Mouse (Mus musculus): ENCODE data around the gene 4933403O08Rik. TPM values are rescaled to one million over a fixed set of nuclear protein-coding genes. Genes with fewer than 3 reads are reported as not detected.

4933403O08Rik gene
- polyA plus RNA-seq (2014; fragmentation: Nextera tagmentation; extraction: Ambion mirVana): not detected in 2 replicates

DNA sequence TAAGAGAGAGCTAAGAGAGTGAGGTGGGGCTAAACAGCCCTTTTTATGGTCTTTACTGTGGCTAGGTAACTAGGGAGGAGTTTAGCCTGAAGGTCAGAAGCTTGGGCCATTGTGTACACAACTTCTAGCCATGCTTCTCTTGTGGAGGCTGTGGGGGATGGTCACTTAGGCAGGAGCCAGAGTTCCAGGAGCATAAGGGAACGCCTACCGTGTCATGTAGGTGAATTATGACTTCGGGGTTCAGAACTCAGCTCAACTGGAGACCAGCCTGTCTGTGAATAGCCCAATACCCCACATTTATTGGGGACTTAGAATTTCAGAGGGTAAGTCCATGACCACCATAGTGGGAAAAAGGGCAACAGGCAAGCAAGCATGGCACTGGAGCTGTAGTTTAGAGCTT is at the start of gene 4933403O08Rik:
4933403O08Rik (plus strand) TSS at position 301 of the 400 bp plus-strand sequence.
- Histone ChIP-seq H3K9ac (ENCODE audit: low read length) (no peak within 1 kb of the TSS), H3K4me1 (ENCODE audit: control insufficient read depth, insufficient read depth, low read length) (no peaks in the 10 kb centered on the region), H3K4me3 (ENCODE audit: low read depth, low read length) (no peak within 1 kb of the TSS), H3K9me3 (ENCODE audit: control insufficient read depth, low read length) (no peaks in the 10 kb centered on the region), H3K36me3 (ENCODE audit: control insufficient read depth, insufficient read depth, low read length) (no peaks in the 10 kb centered on the region), H3K4me2 (ENCODE audit: low read depth, severe bottlenecking) (no peak within 1 kb of the TSS), H3K27ac (replicated peaks; ENCODE audit: low read depth, low read length) (no peak within 1 kb of the TSS), H3K27me3 (ENCODE audit: control insufficient read depth, insufficient read depth, low read length) (no peaks in the 10 kb centered on the region)
- DNase-seq (ENCODE audit: low spot score): no peak
- ATAC-seq (ENCODE audit: insufficient number of reproducible peaks, low FRiP score, low TSS enrichment, low read depth): no peak
- 81% methylated on average over 3 of the region's 3 CpGs for WGBS

GRCm38 (mm10) chrX:112242916-112243315 is 4.1 kb downstream of the 4933403O08Rik start:
- no peak overlapping the region for H3K4me2 ChIP-seq (ENCODE audit: low read depth, severe bottlenecking)
- no peak for ATAC-seq (ENCODE audit: insufficient number of reproducible peaks, low FRiP score, low TSS enrichment, low read depth)

GRCm38 (mm10) chrX:112255513-112255912 is 16.7 kb downstream of the 4933403O08Rik start:
- no peak for ATAC-seq (ENCODE audit: insufficient number of reproducible peaks, low FRiP score, low TSS enrichment, low read depth)
- WGBS: 87% methylated on average over 2 of the region's 2 CpGs
- Histone ChIP-seq H3K36me3 (ENCODE audit: control insufficient read depth, insufficient read depth, low read length) (no peaks in the 10 kb centered on the region), H3K27me3 (ENCODE audit: control insufficient read depth, insufficient read depth, low read length) (no peaks in the 10 kb centered on the region), H3K4me3 (ENCODE audit: low read depth, low read length) (no peak overlapping the region), H3K9ac (ENCODE audit: low read length) (no peak overlapping the region), H3K4me1 (ENCODE audit: control insufficient read depth, insufficient read depth, low read length) (no peaks in the 10 kb centered on the region), H3K27ac (replicated peaks; ENCODE audit: low read depth, low read length) (no peak overlapping the region), H3K9me3 (ENCODE audit: control insufficient read depth, low read length) (no peaks in the 10 kb centered on the region), H3K4me2 (ENCODE audit: low read depth, severe bottlenecking) (no peak overlapping the region)
- DNase-seq (ENCODE audit: low spot score): no peak

More at GRCm38 (mm10) chrX:112242916-112243315, 4.1 kb downstream of the 4933403O08Rik start:
- H3K4me3 ChIP-seq (ENCODE audit: low read depth, low read length): no peak overlapping the region
- H3K27ac ChIP-seq (replicated peaks; ENCODE audit: low read depth, low read length): no peak overlapping the region
- 94% methylated on average over 1 of the region's 1 CpGs for WGBS
- no peaks in the 10 kb centered on the region for H3K9me3 ChIP-seq (ENCODE audit: control insufficient read depth, low read length)
- H3K27me3 ChIP-seq (ENCODE audit: control insufficient read depth, insufficient read depth, low read length): no peaks in the 10 kb centered on the region
- no peak overlapping the region for H3K9ac ChIP-seq (ENCODE audit: low read length)
- no peaks in the 10 kb centered on the region for H3K36me3 ChIP-seq (ENCODE audit: control insufficient read depth, insufficient read depth, low read length)
- no peak for DNase-seq (ENCODE audit: low spot score)
- H3K4me1 ChIP-seq (ENCODE audit: control insufficient read depth, insufficient read depth, low read length): no peaks in the 10 kb centered on the region

DNA sequence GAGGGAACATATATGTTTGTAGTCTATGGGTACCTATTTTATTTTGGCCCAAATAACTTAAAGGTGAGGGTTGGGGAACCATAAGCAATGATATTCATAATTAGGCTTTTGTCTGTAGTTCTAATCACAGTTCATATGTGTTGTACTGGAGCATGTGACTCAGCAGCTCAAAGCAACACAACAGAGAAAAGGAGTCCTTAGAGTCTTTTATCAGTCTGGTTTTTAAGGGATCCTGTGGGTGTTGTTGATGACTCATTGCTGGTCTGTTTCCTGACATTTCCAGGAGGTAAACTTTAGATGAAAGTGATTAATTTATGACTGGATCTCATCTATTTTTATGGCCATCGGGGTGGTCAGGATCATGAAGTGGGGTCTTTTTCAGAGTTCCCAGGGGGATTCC is 34.7 kb downstream of the 4933403O08Rik start:
- 64% methylated on average over 1 of the region's 1 CpGs for WGBS
- no peak for DNase-seq (ENCODE audit: low spot score)
- Histone ChIP-seq H3K36me3 (ENCODE audit: control insufficient read depth, insufficient read depth, low read length) (no peaks in the 10 kb centered on the region), H3K4me1 (ENCODE audit: control insufficient read depth, insufficient read depth, low read length) (no peaks in the 10 kb centered on the region), H3K9me3 (ENCODE audit: control insufficient read depth, low read length) (no peaks in the 10 kb centered on the region), H3K9ac (ENCODE audit: low read length) (no peak overlapping the region), H3K27me3 (ENCODE audit: control insufficient read depth, insufficient read depth, low read length) (no peaks in the 10 kb centered on the region), H3K4me2 (ENCODE audit: low read depth, severe bottlenecking) (no peak overlapping the region), H3K4me3 (ENCODE audit: low read depth, low read length) (no peak overlapping the region), H3K27ac (replicated peaks; ENCODE audit: low read depth, low read length) (no peak overlapping the region)
- ATAC-seq (ENCODE audit: insufficient number of reproducible peaks, low FRiP score, low TSS enrichment, low read depth): no peak

Other genes starting within 250 kb of the 4933403O08Rik start
- 0.45 and 0.54 TPM in 2 replicates for gene Tex16, start 228.0 kb upstream of the 4933403O08Rik start, polyA plus RNA-seq (2014; fragmentation: Nextera tagmentation; extraction: Ambion mirVana)
- 81.2 and 88.0 TPM in 2 replicates for gene Apool, start 72.3 kb downstream of the 4933403O08Rik start, polyA plus RNA-seq (2014; fragmentation: Nextera tagmentation; extraction: Ambion mirVana)
- gene Satl1, start 167.7 kb downstream of the 4933403O08Rik start, polyA plus RNA-seq (2014; fragmentation: Nextera tagmentation; extraction: Ambion mirVana): not detected in 2 replicates